Mouse (Mus musculus): ENCODE results near the gene Olfr1511. TPM values are rescaled to one million over a fixed set of nuclear protein-coding genes. Genes with fewer than 3 reads are reported as not detected.
"Not testable (repeated sequence)": the region's sequence is repeated elsewhere in the genome, so short reads cannot be mapped to it uniquely, and the experiment has no call there.

Gene Olfr1511
- not detected in 2 replicates for polyA plus RNA-seq (2014; fragmentation: Nextera tagmentation; extraction: Ambion mirVana)

- ATAC-seq (ENCODE audit: insufficient read depth, low FRiP score, low TSS enrichment), result no peak
- no peaks in the 10 kb centered on the region for H3K4me1 ChIP-seq (ENCODE audit: control insufficient read depth, insufficient read depth, low read length)
Measured at GRCm38 (mm10) chr14:52397279-52397678, at the start of gene Olfr1511. Gene Olfr1511 (minus strand): TSS chr14:52397379.

GRCm38 (mm10) chr14:52442690-52443089, 45.5 kb upstream of the Olfr1511 start, which contains the start of gene Olfr1509:
Gene Olfr1509 (plus strand): TSS chr14:52442990.
- Histone ChIP-seq H3K36me3 (ENCODE audit: control insufficient read depth, insufficient read depth, low read length) (no peaks in the 10 kb centered on the region), H3K9ac (ENCODE audit: low read length) (no peak within 1 kb of the TSS), H3K4me2 (ENCODE audit: low read depth) (no peak within 1 kb of the TSS), H3K27me3 (ENCODE audit: control insufficient read depth, insufficient read depth, low read length) (no peaks in the 10 kb centered on the region), H3K4me1 (ENCODE audit: control insufficient read depth, insufficient read depth, low read length) (no peaks in the 10 kb centered on the region), H3K27ac (ENCODE audit: low read depth, low read length) (no peak within 1 kb of the TSS), H3K9me3 (ENCODE audit: control insufficient read depth, low read length) (no peaks in the 10 kb centered on the region), H3K4me3 (ENCODE audit: low read depth, low read length) (no peak within 1 kb of the TSS)
- ATAC-seq (ENCODE audit: insufficient read depth, low FRiP score, low TSS enrichment) (no peak), DNase-seq (ENCODE audit: low spot score) (no peak)

More at GRCm38 (mm10) chr14:52397279-52397678, at the start of gene Olfr1511:
- H3K9me3 ChIP-seq (ENCODE audit: control insufficient read depth, low read length), result no peaks in the 10 kb centered on the region
- no peaks in the 10 kb centered on the region for H3K36me3 ChIP-seq (ENCODE audit: control insufficient read depth, insufficient read depth, low read length)
- no peak within 1 kb of the TSS for H3K4me3 ChIP-seq (ENCODE audit: low read depth, low read length)
- WGBS, result 86% methylated on average over 4 of the region's 4 CpGs
- no peaks in the 10 kb centered on the region for H3K27me3 ChIP-seq (ENCODE audit: control insufficient read depth, insufficient read depth, low read length)
- no peak for DNase-seq (ENCODE audit: low spot score)
- no peak within 1 kb of the TSS for H3K27ac ChIP-seq (ENCODE audit: low read depth, low read length)
- H3K9ac ChIP-seq (ENCODE audit: low read length), result no peak within 1 kb of the TSS
- H3K4me2 ChIP-seq (ENCODE audit: low read depth), result no peak within 1 kb of the TSS

- no peak overlapping the region for H3K9ac ChIP-seq (ENCODE audit: low read length)
- WGBS, result 97% methylated on average over 1 of the region's 1 CpGs
- no peaks in the 10 kb centered on the region for H3K36me3 ChIP-seq (ENCODE audit: control insufficient read depth, insufficient read depth, low read length)
- H3K4me3 ChIP-seq (ENCODE audit: low read depth, low read length), result no peak overlapping the region
- DNase-seq (ENCODE audit: low spot score) (no peak), ATAC-seq (ENCODE audit: insufficient read depth, low FRiP score, low TSS enrichment) (no peak)
- no peak overlapping the region for H3K4me2 ChIP-seq (ENCODE audit: low read depth)
- no peaks in the 10 kb centered on the region for H3K27me3 ChIP-seq (ENCODE audit: control insufficient read depth, insufficient read depth, low read length)
- no peaks in the 10 kb centered on the region for H3K9me3 ChIP-seq (ENCODE audit: control insufficient read depth, low read length)
- H3K4me1 ChIP-seq (ENCODE audit: control insufficient read depth, insufficient read depth, low read length), result no peaks in the 10 kb centered on the region
- no peak overlapping the region for H3K27ac ChIP-seq (ENCODE audit: low read depth, low read length)
Measured at GRCm38 (mm10) chr14:52427686-52428085, 30.5 kb upstream of the Olfr1511 start.

GRCm38 (mm10) chr14:52414273-52414672, 17.1 kb upstream of the Olfr1511 start, which contains the start of gene Olfr1510:
Gene Olfr1510 (minus strand): TSS chr14:52414373.
- no peak within 1 kb of the TSS for H3K9ac ChIP-seq (ENCODE audit: low read length)
- H3K36me3 ChIP-seq (ENCODE audit: control insufficient read depth, insufficient read depth, low read length), result no peaks in the 10 kb centered on the region
- no peaks in the 10 kb centered on the region for H3K9me3 ChIP-seq (ENCODE audit: control insufficient read depth, low read length)
- no peaks in the 10 kb centered on the region for H3K27me3 ChIP-seq (ENCODE audit: control insufficient read depth, insufficient read depth, low read length)
- no peak within 1 kb of the TSS for H3K4me3 ChIP-seq (ENCODE audit: low read depth, low read length)
- no peak within 1 kb of the TSS for H3K27ac ChIP-seq (ENCODE audit: low read depth, low read length)
- DNase-seq (ENCODE audit: low spot score), result no peak
- H3K4me2 ChIP-seq (ENCODE audit: low read depth), result no peak within 1 kb of the TSS
- no peak for ATAC-seq (ENCODE audit: insufficient read depth, low FRiP score, low TSS enrichment)
- 90% methylated on average over 3 of the region's 3 CpGs for WGBS
- no peaks in the 10 kb centered on the region for H3K4me1 ChIP-seq (ENCODE audit: control insufficient read depth, insufficient read depth, low read length)

GRCm38 (mm10) chr14:52410142-52410919, 13.2 kb upstream of the Olfr1511 start:
- 85% methylated on average over 7 of the region's 10 CpGs for WGBS

GRCm38 (mm10) chr14:52390084-52390848, 6.9 kb downstream of the Olfr1511 start:
- not testable (repeated sequence) for H3K4me2 ChIP-seq (ENCODE audit: low read depth); H3K9ac ChIP-seq (ENCODE audit: low read length); H3K36me3 ChIP-seq (ENCODE audit: control insufficient read depth, insufficient read depth, low read length); H3K9me3 ChIP-seq (ENCODE audit: control insufficient read depth, low read length); H3K4me3 ChIP-seq (ENCODE audit: low read depth, low read length); DNase-seq (ENCODE audit: low spot score); H3K27me3 ChIP-seq (ENCODE audit: control insufficient read depth, insufficient read depth, low read length); H3K4me1 ChIP-seq (ENCODE audit: control insufficient read depth, insufficient read depth, low read length); ATAC-seq (ENCODE audit: insufficient read depth, low FRiP score, low TSS enrichment); H3K27ac ChIP-seq (ENCODE audit: low read depth, low read length)
- WGBS, result 90% methylated on average over 9 of the region's 9 CpGs

More at GRCm38 (mm10) chr14:52410142-52410919, 13.2 kb upstream of the Olfr1511 start:
- H3K4me2 ChIP-seq (ENCODE audit: low read depth); H3K4me3 ChIP-seq (ENCODE audit: low read depth, low read length); H3K9ac ChIP-seq (ENCODE audit: low read length); H3K27ac ChIP-seq (ENCODE audit: low read depth, low read length); H3K36me3 ChIP-seq (ENCODE audit: control insufficient read depth, insufficient read depth, low read length); H3K27me3 ChIP-seq (ENCODE audit: control insufficient read depth, insufficient read depth, low read length); H3K9me3 ChIP-seq (ENCODE audit: control insufficient read depth, low read length); H3K4me1 ChIP-seq (ENCODE audit: control insufficient read depth, insufficient read depth, low read length); DNase-seq (ENCODE audit: low spot score); ATAC-seq (ENCODE audit: insufficient read depth, low FRiP score, low TSS enrichment): not testable (repeated sequence)

GRCm38 (mm10) chr14:52379068-52379467, 18.1 kb downstream of the Olfr1511 start, which contains the start of gene Olfr1512:
Gene Olfr1512 (minus strand): TSS chr14:52379168.
- Histone ChIP-seq H3K4me2 (ENCODE audit: low read depth) (no peak within 1 kb of the TSS), H3K9ac (ENCODE audit: low read length) (no peak within 1 kb of the TSS), H3K9me3 (ENCODE audit: control insufficient read depth, low read length) (no peaks in the 10 kb centered on the region), H3K27me3 (ENCODE audit: control insufficient read depth, insufficient read depth, low read length) (no peaks in the 10 kb centered on the region), H3K4me1 (ENCODE audit: control insufficient read depth, insufficient read depth, low read length) (no peaks in the 10 kb centered on the region), H3K36me3 (ENCODE audit: control insufficient read depth, insufficient read depth, low read length) (no peaks in the 10 kb centered on the region), H3K27ac (ENCODE audit: low read depth, low read length) (no peak within 1 kb of the TSS), H3K4me3 (ENCODE audit: low read depth, low read length) (no peak within 1 kb of the TSS)
- 78% methylated on average over 2 of the region's 2 CpGs for WGBS
- ATAC-seq (ENCODE audit: insufficient read depth, low FRiP score, low TSS enrichment), result no peak
- no peak for DNase-seq (ENCODE audit: low spot score)

- Histone ChIP-seq H3K9ac (ENCODE audit: low read length) (no peak overlapping the region), H3K4me3 (ENCODE audit: low read depth, low read length) (no peak overlapping the region), H3K9me3 (ENCODE audit: control insufficient read depth, low read length) (no peaks in the 10 kb centered on the region), H3K27me3 (ENCODE audit: control insufficient read depth, insufficient read depth, low read length) (no peaks in the 10 kb centered on the region), H3K4me2 (ENCODE audit: low read depth) (no peak overlapping the region), H3K36me3 (ENCODE audit: control insufficient read depth, insufficient read depth, low read length) (no peaks in the 10 kb centered on the region), H3K4me1 (ENCODE audit: control insufficient read depth, insufficient read depth, low read length) (no peaks in the 10 kb centered on the region), H3K27ac (ENCODE audit: low read depth, low read length) (no peak overlapping the region)
- DNase-seq (ENCODE audit: low spot score) (no peak), ATAC-seq (ENCODE audit: insufficient read depth, low FRiP score, low TSS enrichment) (no peak)
- 88% methylated on average over 3 of the region's 3 CpGs for WGBS
Measured at GRCm38 (mm10) chr14:52368741-52369140, 28.4 kb downstream of the Olfr1511 start.

Data from neural tube, embryonic 11.5 days (tissue).